Mouse (Mus musculus) liver, embryonic 18 days (tissue): ENCODE results near the gene Lmna. TPM values are rescaled to one million over a fixed set of nuclear protein-coding genes. Genes with fewer than 3 reads are reported as not detected.

Experiments used
- polyA plus RNA-seq: library from polyadenylated mRNA; depleted of rRNA; stranded (reverse); fragments of >200 nt; gene quantifications from 2 replicates; pipeline ENCODE4 v1.2.3, GENCODE M21; 2012; rRNA removed

The Lmna gene
- polyA plus RNA-seq: 37.0 and 37.6 TPM in 2 replicates

GRCm38 (mm10) chr3:88509692-88510420, at the start of gene Lmna:
TSS of gene Lmna (minus strand) at chr3:88509956.

GRCm38 (mm10) chr3:88553525-88553879, 43.7 kb upstream of the Lmna start, which contains the start of gene Ubqln4:
TSS of gene Ubqln4 (plus strand) at chr3:88553758.

DNA sequence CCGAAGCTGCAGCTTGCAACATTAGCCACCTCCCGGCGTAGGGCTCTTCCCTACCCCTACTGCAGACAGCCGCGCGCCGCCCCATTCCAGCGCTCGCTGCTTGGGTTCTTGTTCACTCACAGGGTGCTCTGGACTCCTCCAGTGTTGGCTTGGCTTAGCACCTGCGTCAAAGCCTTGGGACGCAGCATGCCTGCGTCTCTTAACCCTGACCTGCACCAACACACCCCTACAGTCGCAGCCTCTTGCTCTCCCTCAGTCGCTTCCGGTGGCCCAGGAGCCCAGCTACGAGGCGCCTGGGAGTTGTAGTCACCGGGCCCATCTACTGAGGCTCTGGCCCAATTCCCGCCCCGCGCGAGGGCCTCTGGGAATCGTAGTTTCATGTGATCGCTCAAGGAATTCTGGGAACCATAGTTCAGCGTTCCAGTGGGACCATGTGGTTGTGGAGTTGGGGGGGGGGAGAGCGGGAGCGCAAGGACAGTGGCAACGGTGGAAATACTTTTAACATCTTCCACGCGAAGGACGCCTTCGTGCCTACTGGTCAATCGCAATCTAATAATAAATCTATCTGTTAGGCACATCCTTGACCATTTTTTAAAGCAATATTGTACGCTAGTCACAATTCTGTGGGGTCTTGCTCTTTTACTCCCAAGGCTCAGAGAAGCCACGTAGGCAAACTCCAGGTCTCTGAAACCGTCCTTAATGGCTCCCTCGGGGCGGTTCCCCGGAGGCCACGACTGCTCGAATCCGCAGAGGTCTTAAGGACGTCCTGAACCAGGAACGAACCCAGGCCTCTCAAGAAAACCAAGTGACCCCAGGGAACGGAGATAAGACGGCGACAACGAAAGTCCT, 43.1 kb upstream of the Lmna start, which contains the start of gene Lamtor2:
Lamtor2 (minus strand) TSS at position 399 of the 849 bp plus-strand sequence.

GRCm38 (mm10) chr3:88548180-88548917, 38.6 kb upstream of the Lmna start, which contains the start of gene Rab25:
TSS of gene Rab25 (minus strand) at chr3:88548300.

DNA sequence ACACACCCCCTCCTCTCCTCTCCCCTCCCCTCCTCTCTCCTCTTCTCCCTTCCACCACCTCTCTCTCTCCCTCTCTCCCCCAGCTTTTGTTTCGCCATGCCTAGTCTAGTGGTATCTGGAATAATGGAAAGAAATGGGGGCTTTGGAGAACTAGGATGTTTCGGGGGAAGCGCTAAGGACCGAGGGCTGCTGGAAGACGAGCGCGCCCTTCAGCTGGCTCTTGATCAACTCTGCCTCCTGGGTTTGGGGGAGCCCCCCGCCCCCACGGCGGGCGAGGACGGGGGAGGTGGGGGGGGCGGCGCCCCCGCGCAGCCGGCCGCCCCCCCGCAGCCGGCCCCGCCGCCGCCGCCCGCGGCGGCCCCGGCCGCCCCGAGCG, 22.5 kb upstream of the Lmna start, which contains the start of gene Mex3a:
Mex3a (plus strand) TSS at position 97 of the 376 bp plus-strand sequence.

DNA sequence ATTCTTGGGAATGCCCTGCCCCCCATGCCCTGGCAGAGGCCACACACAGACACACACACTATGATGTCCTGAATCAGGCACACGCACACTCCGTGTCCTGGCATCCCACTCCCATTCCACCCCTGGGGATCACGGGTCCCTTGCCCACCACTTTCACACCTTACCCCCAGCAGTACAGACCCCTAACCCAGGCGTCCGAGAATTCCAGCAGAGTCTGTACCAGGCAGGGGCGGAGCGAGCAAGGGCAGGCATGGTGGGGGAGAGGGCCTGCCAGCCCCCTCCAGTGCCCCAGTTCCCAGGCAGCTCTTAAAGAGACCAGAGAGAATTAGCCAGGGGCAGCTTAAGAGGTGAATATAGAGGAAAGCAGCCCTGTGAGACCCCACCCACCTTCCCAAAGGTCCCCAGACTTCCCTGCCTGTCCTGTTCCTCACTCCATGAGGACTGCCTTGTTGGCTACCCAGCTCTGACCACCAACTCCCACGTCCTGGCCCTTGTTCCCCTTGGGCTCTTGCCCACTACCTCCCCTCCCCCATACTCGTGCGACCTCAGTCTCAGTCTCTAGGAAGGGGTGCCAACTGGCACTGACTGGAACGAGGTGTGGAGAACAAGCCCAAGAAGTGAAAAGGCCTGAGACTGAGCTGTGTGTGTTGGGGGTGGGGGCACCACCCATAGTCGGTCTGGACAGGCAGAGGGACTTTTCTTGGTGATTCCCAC, 48.6 kb downstream of the Lmna start, which contains the start of gene Sema4a:
Sema4a (minus strand) TSS at position 200 of the 714 bp plus-strand sequence.

Other genes starting within 250 kb of the Lmna start
- 0.08 TPM in 1 of 2 replicates, not detected in the other for gene Gm38392, start 222.7 kb downstream of the Lmna start, polyA plus RNA-seq
- 2.2 and 2.4 TPM in 2 replicates for gene Tsacc, start 213.0 kb downstream of the Lmna start, polyA plus RNA-seq
- gene Cct3, start 212.8 kb downstream of the Lmna start, polyA plus RNA-seq: 116 and 118 TPM in 2 replicates
- gene Glmp, start 184.9 kb downstream of the Lmna start, polyA plus RNA-seq: 43.8 and 50.1 TPM in 2 replicates
- 0.58 and 0.64 TPM in 2 replicates for gene Tmem79, start 173.8 kb downstream of the Lmna start, polyA plus RNA-seq
- gene Smg5, start 173.7 kb downstream of the Lmna start, polyA plus RNA-seq: 22.9 and 25.4 TPM in 2 replicates
- gene Paqr6, start 145.4 kb downstream of the Lmna start, polyA plus RNA-seq: 2.5 and 3.6 TPM in 2 replicates
- 0.35 and 0.79 TPM in 2 replicates for gene Bglap3, start 137.2 kb downstream of the Lmna start, polyA plus RNA-seq
- gene Bglap2, start 131.3 kb downstream of the Lmna start, polyA plus RNA-seq: not detected in 2 replicates
- gene Bglap, start 125.5 kb downstream of the Lmna start, polyA plus RNA-seq: 0.16 TPM in 1 of 2 replicates, not detected in the other
- gene Pmf1, start 99.6 kb downstream of the Lmna start, polyA plus RNA-seq: 38.9 and 40.2 TPM in 2 replicates
- gene Slc25a44, start 84.8 kb downstream of the Lmna start, polyA plus RNA-seq: 11.4 and 12.7 TPM in 2 replicates
- 30.0 and 30.8 TPM in 2 replicates for gene Sema4a, start 48.8 kb downstream of the Lmna start, polyA plus RNA-seq
- 0.77 and 0.82 TPM in 2 replicates for gene Mex3a, start 22.4 kb upstream of the Lmna start, polyA plus RNA-seq
- gene Rab25, start 38.3 kb upstream of the Lmna start, polyA plus RNA-seq: 0.31 and 0.47 TPM in 2 replicates
- 90.5 and 102 TPM in 2 replicates for gene Lamtor2, start 43.1 kb upstream of the Lmna start, polyA plus RNA-seq
- gene Ubqln4, start 43.8 kb upstream of the Lmna start, polyA plus RNA-seq: 22.9 and 26.9 TPM in 2 replicates
- 240 and 254 TPM in 2 replicates for gene Ssr2, start 65.9 kb upstream of the Lmna start, polyA plus RNA-seq
- gene Arhgef2, start 96.0 kb upstream of the Lmna start, polyA plus RNA-seq: 9.6 and 11.4 TPM in 2 replicates
- gene Rxfp4, start 143.2 kb upstream of the Lmna start, polyA plus RNA-seq: not detected in 2 replicates
- gene Khdc4, start 175.8 kb upstream of the Lmna start, polyA plus RNA-seq: 30.7 and 35.2 TPM in 2 replicates
- gene Rit1, start 206.9 kb upstream of the Lmna start, polyA plus RNA-seq: 22.1 and 22.6 TPM in 2 replicates